Mouse (Mus musculus) urinary bladder, postnatal 25 days (tissue): ENCODE results near the gene Fchsd2.

Experiments
- DNase-seq: peaks from one replicate; pipeline ENCODE4 v3.0.0; 2022; ENCODE audit warnings: low spot score

The Fchsd2 gene

DNA sequence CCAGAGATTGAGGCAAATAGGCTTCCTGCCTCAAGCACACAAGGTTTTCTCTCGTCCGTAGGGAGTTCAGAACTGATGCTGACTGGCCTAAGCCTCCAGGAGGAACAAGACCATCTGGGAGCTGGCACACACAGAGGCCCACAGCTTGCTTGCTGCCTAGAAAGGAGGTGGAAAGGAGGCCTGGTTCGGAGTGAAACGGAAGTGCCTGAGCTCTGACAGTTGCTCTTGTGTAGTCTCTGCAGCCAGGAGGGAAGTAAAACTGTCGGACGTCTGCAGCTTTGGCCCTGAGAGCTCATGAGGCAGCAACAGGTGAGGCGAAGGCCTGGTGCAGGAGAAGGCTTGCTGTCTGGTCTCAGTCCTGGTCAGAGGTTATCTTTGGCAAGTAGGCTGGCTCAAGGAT is at the start of gene Fchsd2:
Fchsd2 (plus strand) TSS at position 246 of the 400 bp plus-strand sequence.
- DNase-seq, result no peak

DNA sequence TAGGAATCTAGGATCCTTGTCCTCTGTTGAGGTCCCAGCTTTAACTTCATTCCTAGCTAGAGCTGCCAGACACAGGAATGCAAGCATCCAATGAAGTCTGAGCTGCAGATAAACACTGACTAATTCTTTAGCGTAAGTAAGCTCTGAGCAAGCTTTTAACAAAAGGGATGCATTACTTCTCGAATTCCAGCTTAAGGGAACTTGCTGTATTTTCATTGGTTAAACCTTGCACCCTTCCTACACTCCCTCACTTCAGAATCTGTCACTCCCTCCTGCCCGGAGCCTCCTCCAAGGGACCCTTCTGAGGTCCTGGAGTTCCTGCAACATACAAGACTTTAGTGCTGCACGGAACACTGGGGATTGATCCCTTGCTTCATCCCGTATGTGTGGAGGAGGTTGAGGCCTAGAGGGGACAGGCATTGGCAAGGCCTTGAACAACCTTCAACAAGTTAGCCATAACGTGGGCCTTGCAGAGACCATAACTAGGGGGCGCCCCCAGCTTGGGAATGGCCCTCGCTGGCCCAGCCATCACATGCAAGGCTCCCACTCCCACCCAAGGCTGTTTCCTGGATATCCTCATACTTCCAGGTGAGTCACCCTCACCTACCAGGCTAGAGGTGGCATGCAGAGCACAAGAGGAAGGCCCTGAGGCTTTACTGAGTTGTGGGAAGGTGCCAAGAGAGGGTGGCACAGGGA is 48.7 kb upstream of the Fchsd2 start:
- no peak for DNase-seq

GRCm38 (mm10) chr7:101048247-101048646 is 44.4 kb upstream of the Fchsd2 start:
- DNase-seq, result no peak

DNA sequence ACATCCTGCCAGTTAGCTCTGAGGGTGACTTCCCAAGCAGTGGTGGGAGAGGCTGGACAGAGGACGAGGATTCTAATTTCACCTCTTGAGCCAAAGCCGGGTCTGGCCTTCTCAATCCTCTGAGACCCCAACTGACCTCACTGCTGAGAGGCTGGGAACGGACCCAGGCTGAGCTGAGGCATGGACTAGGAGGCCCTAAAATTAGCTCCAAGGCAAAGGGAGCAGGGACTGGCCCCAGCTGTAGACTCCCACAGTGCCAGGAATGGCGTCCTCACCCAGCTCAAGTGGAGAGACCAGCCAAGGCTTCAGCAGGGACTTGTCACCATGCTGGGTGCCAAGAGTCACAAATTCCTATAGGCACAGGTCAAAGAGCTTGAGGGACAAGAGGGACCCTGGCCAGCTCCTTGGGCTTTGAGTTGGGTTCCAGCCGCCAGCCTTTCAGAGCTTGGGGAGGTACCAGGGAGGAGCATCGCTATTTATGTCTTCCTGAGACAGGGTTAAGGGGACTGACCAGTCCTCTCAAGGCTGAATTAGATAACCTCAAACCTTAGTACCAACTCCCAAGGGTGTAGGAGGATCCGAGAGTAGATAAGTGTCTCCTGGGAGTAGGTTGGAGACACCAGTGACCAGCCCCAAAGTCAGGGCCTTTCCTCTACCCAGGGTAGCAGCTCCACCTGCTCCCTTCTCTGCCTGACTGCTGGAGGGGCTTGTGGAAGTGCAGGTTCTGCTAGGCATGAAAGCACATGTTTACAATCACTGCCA is 43.2 kb upstream of the Fchsd2 start:
- no peak for DNase-seq

GRCm38 (mm10) chr7:101050724-101051550 is 41.7 kb upstream of the Fchsd2 start:
- DNase-seq, result no peak

DNA sequence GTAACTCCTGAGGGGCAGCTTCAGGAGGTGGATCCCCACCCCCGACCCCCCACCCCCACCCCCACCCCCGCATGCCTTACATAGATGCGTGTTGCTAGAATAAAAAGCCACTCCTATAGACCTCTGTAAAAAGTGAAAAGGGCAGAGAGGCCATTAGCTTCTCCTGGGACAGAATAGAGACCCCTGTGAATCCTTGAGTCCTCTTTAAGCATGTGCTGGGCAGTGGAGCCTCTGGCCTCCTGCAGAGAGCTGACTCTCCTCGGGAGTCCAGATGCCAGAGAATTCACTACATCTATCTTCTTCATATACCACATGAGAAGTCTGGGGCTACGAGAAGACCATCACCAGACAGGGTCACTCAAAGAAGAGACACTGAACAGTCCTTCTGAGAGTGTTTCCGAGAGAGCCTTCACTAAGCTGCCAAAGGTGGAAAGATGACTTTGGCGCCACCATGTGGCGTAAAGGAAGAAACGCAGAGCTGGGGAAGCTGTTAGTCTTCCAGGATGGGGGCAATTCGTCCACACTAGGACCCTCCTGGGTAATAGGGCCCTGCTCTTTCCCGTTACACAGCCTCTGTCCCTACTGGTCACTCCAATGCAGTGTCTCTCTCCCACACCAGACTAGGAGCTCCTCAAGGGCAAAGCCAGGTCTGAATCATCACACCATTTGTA is 41.0 kb upstream of the Fchsd2 start:
- DNase-seq, result peak; percentile 61

DNA sequence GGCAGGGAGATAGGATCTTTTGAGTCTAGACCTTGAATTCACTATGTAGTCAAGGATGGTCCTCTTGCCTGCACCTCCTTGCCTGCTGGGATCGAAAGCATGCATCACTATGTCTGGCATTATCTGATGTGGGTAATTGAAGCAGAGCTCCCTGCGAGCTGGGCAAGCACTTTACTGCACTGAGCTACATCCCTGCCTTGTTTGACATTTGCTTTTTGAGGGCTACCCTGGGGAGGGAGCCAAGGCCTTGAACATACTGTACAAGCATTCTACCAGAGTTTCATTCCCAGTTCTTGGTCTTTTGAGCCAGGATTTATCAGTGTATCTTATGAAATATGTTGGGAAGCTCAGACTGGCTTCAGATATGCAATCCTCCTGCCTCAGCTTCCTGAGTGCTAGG is 39.5 kb upstream of the Fchsd2 start:
- no peak for DNase-seq

DNA sequence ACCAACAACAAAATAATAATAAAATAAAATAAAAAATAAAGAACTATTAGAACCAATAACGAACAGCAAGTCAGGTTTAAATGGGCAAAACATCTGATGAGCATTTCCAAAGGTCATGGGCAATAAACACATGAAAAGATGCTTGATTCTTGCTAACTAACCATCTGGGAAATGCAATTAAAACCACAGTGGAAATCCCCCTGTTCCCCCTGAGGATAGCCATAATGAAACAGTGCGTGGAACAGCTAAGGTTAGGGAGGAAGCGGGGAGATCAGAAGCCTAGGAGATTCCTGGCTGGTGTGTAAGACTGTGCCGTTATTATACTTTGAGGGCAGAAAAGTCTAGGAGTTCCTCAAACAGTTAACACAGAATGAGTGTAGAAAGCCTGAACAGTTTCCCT is 35.4 kb upstream of the Fchsd2 start:
- no peak for DNase-seq

DNA sequence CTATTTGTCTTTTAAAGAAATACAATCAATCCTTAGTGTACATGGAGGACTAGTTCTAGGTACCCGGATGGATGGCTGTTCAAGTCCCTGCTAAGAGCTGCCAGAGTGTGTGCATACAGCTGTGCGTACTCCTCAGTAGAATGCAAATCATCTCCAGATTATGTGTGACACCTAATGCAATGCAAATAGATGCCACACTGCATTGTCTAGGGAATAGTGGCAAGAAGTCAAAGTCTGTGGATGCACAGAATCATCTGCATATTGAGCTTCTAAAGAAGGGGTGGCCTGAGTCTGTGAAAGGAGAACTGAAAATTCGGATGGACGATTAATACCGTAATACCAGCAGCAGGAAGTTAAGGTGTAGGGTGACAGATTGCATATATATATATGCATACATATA is 33.5 kb upstream of the Fchsd2 start:
- no peak for DNase-seq

- no peak for DNase-seq
Observed at GRCm38 (mm10) chr7:101060476-101060875, 32.2 kb upstream of the Fchsd2 start.

DNA sequence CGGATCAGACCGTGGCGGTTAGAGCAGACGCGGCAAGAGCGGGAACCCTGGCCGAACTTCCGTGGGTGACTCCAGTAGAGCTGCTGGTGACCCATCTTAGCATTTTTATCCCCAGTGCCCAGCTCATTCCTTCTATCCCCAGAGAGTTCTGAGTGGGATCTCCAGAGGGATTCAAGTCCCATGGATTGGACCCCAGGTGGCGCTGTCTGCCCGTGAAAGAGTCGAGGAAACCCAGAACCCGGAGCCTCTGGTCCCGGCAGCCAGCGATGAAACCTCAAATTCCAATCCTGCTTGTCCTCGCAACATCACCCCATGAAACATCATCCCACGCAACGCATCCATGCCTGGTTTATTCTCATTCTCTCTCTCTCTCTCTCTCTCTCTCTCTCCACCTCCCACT is 31.3 kb upstream of the Fchsd2 start:
- DNase-seq, result peak; percentile 85

DNA sequence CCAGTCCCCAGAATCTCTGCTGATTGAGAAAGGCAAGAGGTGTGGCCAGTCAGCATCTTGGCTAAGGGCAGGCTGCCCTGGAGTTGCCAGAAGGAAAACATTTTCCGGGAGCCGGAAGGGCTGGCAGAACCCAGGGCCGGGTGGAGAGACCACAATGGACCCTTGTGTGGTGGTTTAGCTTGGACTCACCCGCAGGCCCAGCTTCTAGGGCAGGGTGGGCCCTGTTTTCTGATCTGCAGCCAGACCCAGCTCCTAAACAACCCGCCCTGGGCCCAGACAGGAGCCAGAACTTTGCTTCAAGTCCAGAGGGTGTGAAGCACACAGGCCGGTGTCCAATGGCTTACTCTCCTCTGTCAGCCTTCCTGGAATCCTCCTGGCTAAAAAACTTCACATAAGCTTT is 30.4 kb upstream of the Fchsd2 start:
- no peak for DNase-seq

DNA sequence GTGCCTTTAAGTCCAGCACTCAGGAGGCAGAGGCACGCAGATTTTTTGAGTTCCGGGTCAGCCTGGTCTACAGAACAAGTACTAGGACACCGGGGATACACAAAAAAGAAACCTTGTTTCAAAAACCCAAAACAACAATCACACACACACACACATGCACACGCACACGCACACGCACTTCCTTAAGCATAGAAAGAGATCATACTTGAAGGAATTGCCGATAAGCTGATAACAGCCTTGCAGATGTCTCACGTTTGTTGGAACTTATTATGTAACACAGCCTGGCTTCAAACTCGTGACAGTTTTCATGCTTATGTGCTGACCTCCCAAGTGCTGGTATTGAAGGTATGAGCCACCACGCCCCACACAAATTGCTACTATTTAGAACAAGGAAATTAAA is 29.1 kb upstream of the Fchsd2 start:
- DNase-seq, result no peak

DNA sequence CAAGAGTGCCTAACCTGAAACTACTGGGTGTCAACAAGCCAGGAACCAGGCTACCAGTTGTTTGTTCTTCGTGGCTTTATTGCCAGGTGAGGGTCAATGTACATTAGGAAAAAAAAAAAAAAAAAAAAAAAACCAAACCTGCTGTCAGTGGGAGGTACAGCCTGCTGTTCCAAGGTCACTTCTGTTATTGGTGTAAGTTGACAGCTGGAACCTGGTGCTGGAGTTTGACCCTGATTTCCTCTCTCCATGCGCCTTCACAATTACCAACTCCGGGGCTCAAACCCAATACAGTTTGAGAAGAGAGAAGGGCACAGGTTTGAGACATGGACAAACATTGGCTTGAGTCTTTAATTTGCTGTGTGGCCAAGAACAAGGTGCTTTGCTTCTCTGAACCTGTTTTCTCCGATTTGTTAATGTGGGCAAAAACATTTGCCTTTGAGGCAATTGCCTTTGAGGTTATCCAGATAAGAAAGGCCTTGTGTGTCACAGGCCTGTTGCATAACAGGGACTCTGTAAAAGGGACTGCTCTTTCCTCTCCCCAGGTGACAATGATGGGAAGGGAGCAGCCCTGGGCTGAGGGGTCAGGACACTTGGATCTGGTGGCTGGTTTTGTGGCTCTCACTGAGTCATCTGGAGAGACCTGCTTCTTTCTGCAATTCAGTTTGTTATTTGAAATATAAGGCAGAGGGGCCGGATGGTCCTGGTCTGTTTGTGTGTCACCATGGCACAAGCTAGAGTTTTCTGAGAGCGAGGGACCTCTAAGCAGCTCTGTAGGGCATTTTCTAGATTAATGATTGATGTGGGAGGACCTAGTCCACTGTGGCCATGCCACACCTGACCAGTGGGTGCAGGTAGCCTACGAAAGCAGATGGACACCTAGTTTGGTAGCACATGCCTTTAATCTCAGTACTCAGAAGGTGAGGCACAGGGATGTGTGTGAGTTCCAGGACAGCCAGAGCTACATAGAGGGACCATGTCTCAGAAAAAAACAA is 27.7 kb upstream of the Fchsd2 start:
- no peak for DNase-seq

GRCm38 (mm10) chr7:101066009-101066408 is 26.7 kb upstream of the Fchsd2 start:
- DNase-seq, result no peak

- DNase-seq, result no peak
Observed at GRCm38 (mm10) chr7:101066650-101067346, 25.9 kb upstream of the Fchsd2 start.

GRCm38 (mm10) chr7:101067521-101067920 is 25.1 kb upstream of the Fchsd2 start:
- DNase-seq, result no peak

- no peak for DNase-seq
Observed at GRCm38 (mm10) chr7:101069271-101069670, 23.4 kb upstream of the Fchsd2 start.

DNA sequence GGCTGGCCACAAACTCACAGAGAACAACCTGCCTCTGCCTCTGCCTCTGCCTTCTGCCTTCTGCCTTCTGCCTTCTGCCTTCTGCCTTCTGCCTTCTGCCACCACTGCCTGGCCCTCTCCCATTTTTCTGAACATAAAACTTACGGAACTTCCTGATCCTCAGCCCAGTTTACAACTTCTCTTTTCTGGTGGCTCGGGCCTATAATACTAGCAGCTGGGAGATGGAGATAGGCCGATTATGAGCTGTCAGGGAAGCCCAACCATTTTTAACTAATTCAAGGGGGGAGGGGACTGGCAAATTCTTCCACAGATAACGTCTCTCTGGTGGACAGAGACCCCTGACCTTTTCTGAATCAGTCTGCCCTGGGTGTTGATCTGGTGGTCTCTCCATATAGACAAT is 22.3 kb upstream of the Fchsd2 start:
- DNase-seq, result no peak

- DNase-seq, result no peak
Observed at GRCm38 (mm10) chr7:101071020-101071419, 21.6 kb upstream of the Fchsd2 start.
